Mouse (Mus musculus) liver, embryonic 15.5 days (tissue): ENCODE data around the gene Ralgps1. TPM values are rescaled to one million over a fixed set of nuclear protein-coding genes. Genes with fewer than 3 reads are reported as not detected.

Source experiments
- ATAC-seq: fragments of 200-750 bp; cut with Nextera tagmentation; 2 replicates; pipeline ENCODE4 v1.8.0; 2017; ENCODE audit warnings: moderate number of reproducible peaks, mild to moderate bottlenecking, moderate library complexity; ENCODE audit not compliant: insufficient read depth
- H3K27ac ChIP-seq: fragments of 300-500 bp; sonication (generic); replicated peaks from 2 replicates; pipeline ENCODE4 v1.5.1; 2015; ENCODE audit warnings: mild to moderate bottlenecking, inconsistent platforms
- H3K27me3 ChIP-seq: fragments of 300-500 bp; sonication (generic); 2 replicates; pipeline ENCODE4 v1.6.1; 2015; ENCODE audit warnings: mild to moderate bottlenecking, inconsistent platforms
- H3K36me3 ChIP-seq: fragments of 300-500 bp; sonication (generic); replicated peaks from 2 replicates; pipeline ENCODE4 v1.6.1; 2015; ENCODE audit warnings: moderate library complexity, mild to moderate bottlenecking, inconsistent platforms
- H3K4me1 ChIP-seq: fragments of 300-500 bp; sonication (generic); replicated peaks from 2 replicates; pipeline ENCODE4 v1.6.1; 2015; ENCODE audit warnings: inconsistent platforms
- H3K4me2 ChIP-seq: fragments of 300-500 bp; sonication (generic); 2 replicates; pipeline ENCODE4 v1.6.1; 2015; ENCODE audit warnings: moderate library complexity, mild to moderate bottlenecking, inconsistent platforms
- H3K4me3 ChIP-seq: fragments of 300-500 bp; sonication (generic); replicated peaks from 2 replicates; pipeline ENCODE4 v1.5.1; 2015; ENCODE audit warnings: mild to moderate bottlenecking, inconsistent platforms
- H3K9ac ChIP-seq: fragments of 300-500 bp; sonication (generic); 2 replicates; pipeline ENCODE4 v1.6.1; 2015; ENCODE audit warnings: moderate library complexity, mild to moderate bottlenecking, inconsistent platforms
- H3K9me3 ChIP-seq: fragments of 300-500 bp; sonication (generic); replicated peaks from 2 replicates; pipeline ENCODE4 v1.6.1; 2016; ENCODE audit warnings: inconsistent platforms
- WGBS: fragments of 180-500 bp; shearing (Covaris S2); methylation state at CpG from one replicate; pipeline ENCODE4 v1.1.7; 2015; ENCODE audit warnings: mixed read lengths; ENCODE audit not compliant: insufficient replicate concordance; 5-methylcytosine and 5-hydroxymethylcytosine counted together
- polyA plus RNA-seq: library from polyadenylated mRNA; unstranded; fragments of >200 nt; fragmentation: Nextera tagmentation; extraction: Ambion mirVana; gene quantifications from 2 replicates; pipeline ENCODE4 v1.2.1, GENCODE M21; 2015

The Ralgps1 gene
- polyA plus RNA-seq, 1 experiment from 2014 or later, result 0.90 TPM

DNA sequence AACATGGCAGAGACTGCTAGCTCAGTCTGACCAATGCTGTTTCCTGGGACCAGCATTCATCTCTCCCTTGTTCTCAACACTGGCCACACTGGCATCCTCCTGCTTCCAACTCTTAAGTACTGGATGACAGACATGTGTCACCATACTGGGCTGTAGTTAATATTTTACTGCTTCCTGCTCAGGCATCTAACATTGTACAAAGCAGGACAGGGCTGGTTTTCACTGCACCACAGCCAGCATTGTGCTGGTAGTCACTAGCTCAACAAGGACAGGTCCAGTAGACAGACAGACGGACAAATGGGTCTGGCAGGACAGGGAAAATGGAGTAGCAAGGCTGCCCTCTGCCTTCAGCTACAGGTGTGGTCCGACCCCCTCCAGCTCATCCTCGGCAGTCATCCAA is 10.7 kb downstream of the Ralgps1 start:
- no peak overlapping the region for H3K4me2 ChIP-seq
- H3K27ac ChIP-seq, result no peak overlapping the region
- ATAC-seq, result no peak
- H3K36me3 ChIP-seq, result no peaks in the 10 kb centered on the region
- no peaks in the 10 kb centered on the region for H3K9me3 ChIP-seq
- H3K27me3 ChIP-seq, result no peaks in the 10 kb centered on the region
- H3K4me3 ChIP-seq, result no peak overlapping the region
- WGBS, result 50% methylated on average over 3 of the region's 3 CpGs
- H3K4me1 ChIP-seq, result peaks cover 12% of the 10 kb centered on the region
- H3K9ac ChIP-seq, result no peak overlapping the region

DNA sequence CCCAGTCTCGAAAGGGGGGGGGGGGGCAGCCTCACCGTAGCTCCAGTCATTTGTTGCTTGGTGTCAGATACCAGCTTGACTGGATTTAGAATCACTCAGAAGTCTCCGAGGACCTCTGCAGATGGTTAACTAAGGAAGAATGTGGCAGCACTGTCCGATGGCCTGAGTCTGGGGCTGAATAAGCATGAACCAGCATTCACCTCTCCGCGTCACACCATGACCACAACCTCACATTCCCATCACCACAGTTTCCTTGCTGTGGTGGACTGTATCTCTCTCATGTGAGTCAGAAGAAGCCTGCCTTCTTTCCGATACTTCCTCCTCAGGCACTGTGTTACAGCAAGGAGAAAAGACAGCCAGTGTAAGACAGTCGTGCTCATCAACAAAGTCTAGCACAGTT is 12.1 kb downstream of the Ralgps1 start:
- H3K27ac ChIP-seq, result no peak overlapping the region
- no peaks in the 10 kb centered on the region for H3K27me3 ChIP-seq
- H3K4me3 ChIP-seq, result no peak overlapping the region
- no peak for ATAC-seq
- WGBS, result 24% methylated on average over 8 of the region's 8 CpGs
- no peaks in the 10 kb centered on the region for H3K9me3 ChIP-seq
- no peaks in the 10 kb centered on the region for H3K36me3 ChIP-seq
- H3K4me1 ChIP-seq, result peaks cover 9% of the 10 kb centered on the region
- no peak overlapping the region for H3K9ac ChIP-seq
- H3K4me2 ChIP-seq, result no peak overlapping the region

DNA sequence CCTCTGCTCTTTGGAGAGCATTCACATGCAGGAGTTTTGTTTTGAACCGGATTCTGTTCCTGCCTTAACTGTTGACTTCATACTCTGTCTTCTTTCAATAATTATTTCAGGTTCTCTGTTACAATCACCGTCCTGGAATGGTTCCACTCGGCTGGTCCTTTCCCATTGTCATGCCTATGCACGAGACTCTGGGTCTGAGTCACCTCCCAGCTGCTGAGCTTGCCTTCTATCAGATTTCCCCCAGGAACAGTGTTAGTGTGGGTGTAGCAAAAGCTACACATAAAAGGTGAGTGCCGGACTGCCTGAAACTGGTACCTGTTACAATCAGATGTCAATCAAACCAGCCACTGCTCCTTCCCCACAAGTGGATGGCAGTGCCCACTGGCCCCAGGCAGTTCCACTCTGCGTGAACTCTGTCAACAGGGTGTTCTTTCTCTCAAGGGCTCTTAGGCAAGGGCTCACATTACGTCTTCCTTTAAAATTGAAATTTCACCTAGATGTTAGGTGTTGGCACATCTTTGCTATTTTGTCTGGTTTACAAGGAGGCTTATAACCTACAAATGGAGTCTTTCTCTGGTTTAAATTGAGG is 13.9 kb downstream of the Ralgps1 start:
- no peaks in the 10 kb centered on the region for H3K27me3 ChIP-seq
- no peaks in the 10 kb centered on the region for H3K36me3 ChIP-seq
- no peak overlapping the region for H3K4me3 ChIP-seq
- no peaks in the 10 kb centered on the region for H3K9me3 ChIP-seq
- no peak for ATAC-seq
- WGBS, result 64% methylated on average over 7 of the region's 7 CpGs
- no peak overlapping the region for H3K27ac ChIP-seq
- no peak overlapping the region for H3K9ac ChIP-seq
- H3K4me1 ChIP-seq, result peaks cover 13% of the 10 kb centered on the region
- no peak overlapping the region for H3K4me2 ChIP-seq

DNA sequence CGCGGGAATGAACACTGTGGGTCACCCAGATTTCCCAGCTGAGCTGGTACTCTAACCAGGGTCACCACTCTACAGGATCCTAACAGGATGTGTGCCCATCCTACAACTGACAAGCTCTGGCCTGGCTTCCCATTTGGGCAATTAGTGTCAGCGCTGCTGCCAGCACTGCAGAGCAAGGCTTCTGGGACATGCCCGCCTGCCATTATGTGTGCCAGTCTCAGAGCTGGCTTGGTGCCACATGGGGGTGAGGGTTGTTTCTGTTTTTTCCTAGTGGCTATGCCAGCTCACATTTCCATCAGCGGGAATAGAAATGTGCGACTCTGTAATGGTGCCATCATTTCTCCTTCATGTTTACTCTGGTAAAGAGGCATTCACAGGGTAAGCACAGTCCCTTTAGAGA is 15.7 kb downstream of the Ralgps1 start:
- ATAC-seq, result no peak
- Histone ChIP-seq H3K27me3 (no peaks in the 10 kb centered on the region), H3K4me3 (no peak overlapping the region), H3K4me1 (peaks cover 4% of the 10 kb centered on the region; the same call in 1 of the 2 replicates), H3K27ac (no peak overlapping the region), H3K36me3 (no peaks in the 10 kb centered on the region), H3K9ac (no peak overlapping the region), H3K9me3 (no peaks in the 10 kb centered on the region), H3K4me2 (no peak overlapping the region)
- 79% methylated on average over 6 of the region's 6 CpGs for WGBS

DNA sequence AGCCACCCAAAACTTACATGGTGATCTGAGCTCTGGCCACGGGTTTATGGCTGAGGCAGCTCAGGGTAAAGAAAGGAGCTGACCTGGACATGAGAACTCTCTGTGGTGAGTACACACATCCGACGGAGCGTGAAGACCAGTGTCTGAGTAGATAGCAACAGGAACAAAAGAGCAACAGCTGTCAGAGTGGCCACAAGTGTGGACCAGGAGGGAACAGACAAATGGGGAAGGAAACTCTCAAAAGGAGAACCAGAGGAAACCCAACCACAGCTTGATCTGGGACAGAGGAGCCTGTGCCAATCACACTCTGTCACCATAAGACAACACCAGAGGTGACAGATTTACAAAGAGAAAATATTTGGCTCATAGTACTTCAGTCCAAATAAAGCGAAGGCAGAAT is 17.9 kb downstream of the Ralgps1 start:
- WGBS, result 8% methylated on average over 5 of the region's 5 CpGs
- no peak for ATAC-seq

DNA sequence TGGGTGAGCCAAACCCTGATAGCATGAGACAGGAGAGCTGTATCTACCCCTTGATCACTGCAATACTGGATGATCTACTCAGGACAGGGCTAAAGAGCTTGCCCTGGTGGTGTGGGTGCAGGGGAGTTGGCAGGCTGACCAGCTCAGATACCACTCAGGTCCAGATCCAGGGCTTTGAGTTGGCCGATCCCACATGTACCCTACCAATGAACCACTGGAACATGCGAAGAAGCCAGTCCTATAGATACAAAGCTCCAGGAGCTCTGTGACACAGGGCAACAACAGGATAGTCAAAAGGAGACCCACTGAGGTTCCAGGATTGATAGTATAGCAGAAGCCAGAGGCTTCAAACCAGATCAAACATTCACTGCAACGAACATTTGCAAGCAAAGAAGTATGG is 19.8 kb downstream of the Ralgps1 start:
- no peaks in the 10 kb centered on the region for H3K36me3 ChIP-seq
- ATAC-seq, result no peak
- no peak overlapping the region for H3K27ac ChIP-seq
- peaks cover 4% of the 10 kb centered on the region; the same call in 1 of the 2 replicates for H3K4me1 ChIP-seq
- no peak overlapping the region for H3K4me3 ChIP-seq
- H3K27me3 ChIP-seq, result no peaks in the 10 kb centered on the region
- H3K9me3 ChIP-seq, result no peaks in the 10 kb centered on the region
- H3K9ac ChIP-seq, result no peak overlapping the region
- 67% methylated on average over 3 of the region's 3 CpGs for WGBS
- no peak overlapping the region for H3K4me2 ChIP-seq

More for the DNA sequence above, 17.9 kb downstream of the Ralgps1 start:
- no peak overlapping the region for H3K27ac ChIP-seq
- no peaks in the 10 kb centered on the region for H3K27me3 ChIP-seq
- no peaks in the 10 kb centered on the region for H3K9me3 ChIP-seq
- no peak overlapping the region for H3K4me3 ChIP-seq
- no peak overlapping the region for H3K9ac ChIP-seq
- H3K36me3 ChIP-seq, result no peaks in the 10 kb centered on the region
- H3K4me1 ChIP-seq, result peaks cover 4% of the 10 kb centered on the region; the same call in 1 of the 2 replicates
- H3K4me2 ChIP-seq, result no peak overlapping the region; the same call in 1 of the 2 replicates

DNA sequence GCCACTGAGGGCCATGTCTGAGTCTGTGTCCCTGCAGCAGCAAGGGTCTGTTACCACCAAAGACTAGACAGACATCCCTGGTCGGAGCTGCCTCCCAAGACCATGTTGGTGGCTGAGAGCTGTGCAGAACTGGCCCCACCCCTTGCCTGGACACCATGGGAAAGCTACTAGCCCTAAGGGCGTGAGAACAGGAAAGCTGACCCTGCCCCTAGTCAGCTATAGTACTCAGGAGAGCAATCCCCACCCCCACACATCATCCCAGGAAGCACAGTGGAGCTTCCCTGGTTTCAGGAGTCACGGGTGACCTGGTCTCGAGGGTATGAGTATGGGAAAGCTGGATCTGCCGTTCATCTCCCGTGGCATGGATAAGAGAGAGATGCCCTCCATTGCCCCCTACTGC is 20.4 kb downstream of the Ralgps1 start:
- no peak overlapping the region for H3K4me2 ChIP-seq
- H3K4me1 ChIP-seq, result peaks cover 4% of the 10 kb centered on the region; the same call in 1 of the 2 replicates
- no peaks in the 10 kb centered on the region for H3K9me3 ChIP-seq
- H3K4me3 ChIP-seq, result no peak overlapping the region
- no peaks in the 10 kb centered on the region for H3K36me3 ChIP-seq
- no peak overlapping the region for H3K9ac ChIP-seq
- no peaks in the 10 kb centered on the region for H3K27me3 ChIP-seq
- WGBS, result 65% methylated on average over 6 of the region's 6 CpGs
- H3K27ac ChIP-seq, result no peak overlapping the region
- ATAC-seq, result no peak

DNA sequence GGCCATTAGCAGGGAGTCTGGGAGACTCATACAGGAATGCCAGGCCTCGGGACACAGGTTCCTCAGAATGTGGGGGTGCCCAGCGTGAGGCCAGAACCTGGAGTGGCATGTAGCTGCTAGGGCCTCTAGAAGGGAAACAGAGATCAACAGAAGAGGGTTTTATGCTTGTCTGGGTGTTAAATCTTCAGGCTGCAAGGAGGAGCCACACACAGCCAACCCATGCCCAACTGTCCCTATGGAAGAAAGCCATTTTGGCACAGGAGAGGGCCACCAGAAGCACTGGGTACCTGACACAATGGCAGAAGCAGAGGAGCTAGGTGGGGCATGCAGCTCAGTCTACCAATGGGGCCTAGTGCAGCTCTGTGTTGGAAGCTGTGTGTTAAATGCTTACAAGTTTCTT is 21.7 kb downstream of the Ralgps1 start:
- no peaks in the 10 kb centered on the region for H3K27me3 ChIP-seq
- H3K4me3 ChIP-seq, result no peak overlapping the region
- no peak overlapping the region for H3K4me2 ChIP-seq
- peaks cover 4% of the 10 kb centered on the region; the same call in 1 of the 2 replicates for H3K4me1 ChIP-seq
- H3K27ac ChIP-seq, result no peak overlapping the region
- H3K36me3 ChIP-seq, result no peaks in the 10 kb centered on the region
- WGBS, result 32% methylated on average over 2 of the region's 2 CpGs
- no peak overlapping the region for H3K9ac ChIP-seq
- no peaks in the 10 kb centered on the region for H3K9me3 ChIP-seq
- no peak for ATAC-seq

DNA sequence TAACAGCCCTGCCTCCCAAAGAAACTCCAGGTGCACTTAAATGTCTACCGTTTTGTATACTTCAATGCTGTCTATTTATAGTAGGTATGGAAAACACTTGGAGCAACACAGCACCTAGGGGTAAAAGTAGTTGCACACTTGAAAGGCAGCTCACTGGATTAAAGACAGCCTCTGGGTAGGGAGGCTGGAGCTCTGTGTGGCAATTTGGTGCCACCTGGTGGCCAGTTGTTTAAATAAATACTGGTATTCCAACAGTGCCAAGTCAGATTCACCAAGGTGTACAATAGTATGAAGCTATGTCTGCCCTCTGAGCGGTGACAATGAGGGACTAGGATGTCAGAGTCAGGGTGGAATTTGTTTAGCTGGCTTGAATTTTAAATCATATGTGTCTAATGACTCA is 22.2 kb downstream of the Ralgps1 start:
- H3K9me3 ChIP-seq, result no peaks in the 10 kb centered on the region
- H3K4me3 ChIP-seq, result no peak overlapping the region
- H3K36me3 ChIP-seq, result no peaks in the 10 kb centered on the region
- no peak overlapping the region for H3K4me2 ChIP-seq
- no peak for ATAC-seq
- H3K27ac ChIP-seq, result no peak overlapping the region
- peaks cover 4% of the 10 kb centered on the region; the same call in 1 of the 2 replicates for H3K4me1 ChIP-seq
- H3K9ac ChIP-seq, result no peak overlapping the region
- WGBS, result 8% methylated on average over 2 of the region's 2 CpGs
- H3K27me3 ChIP-seq, result no peaks in the 10 kb centered on the region

DNA sequence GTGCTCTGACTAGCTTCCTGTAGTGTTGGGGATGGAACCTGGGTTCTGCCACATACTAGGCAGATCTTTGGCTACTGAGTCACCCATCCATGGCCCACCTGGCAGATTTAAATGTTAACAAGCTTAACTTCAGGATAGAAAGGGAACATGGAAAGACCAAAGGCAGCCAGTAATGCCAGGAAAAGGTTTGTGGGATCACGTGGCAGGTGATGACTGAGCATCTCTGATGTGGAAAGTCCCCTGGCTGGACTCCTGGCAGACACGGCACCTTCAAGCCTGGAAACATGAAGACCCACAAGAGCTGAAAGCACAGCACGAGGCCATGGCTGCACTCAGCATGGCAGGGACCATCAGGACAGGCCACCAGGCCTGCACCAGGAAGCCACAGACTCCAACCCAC is 23.0 kb downstream of the Ralgps1 start:
- ATAC-seq, result no peak

DNA sequence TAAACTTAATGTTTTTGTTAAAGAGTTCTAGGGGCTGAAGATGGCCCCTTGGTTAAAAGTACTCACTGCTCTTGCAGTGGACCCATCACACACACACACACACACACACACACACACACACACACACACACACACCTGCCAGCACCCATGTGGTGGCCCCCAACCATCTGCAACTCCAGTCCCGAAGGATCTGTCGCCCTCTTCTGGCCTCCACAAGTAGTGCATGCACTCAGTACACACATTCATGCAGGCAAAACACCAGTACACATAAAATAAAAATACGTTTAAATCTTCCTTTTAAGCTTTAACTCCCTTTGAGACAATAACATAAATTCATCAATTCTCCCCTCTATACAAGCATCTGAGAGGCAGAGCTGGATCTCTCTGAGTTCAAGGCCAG is 23.7 kb downstream of the Ralgps1 start:
- H3K9ac ChIP-seq, result no peak overlapping the region
- 20% methylated on average over 3 of the region's 3 CpGs for WGBS
- ATAC-seq, result no peak

More for the DNA sequence above, 23.0 kb downstream of the Ralgps1 start:
- H3K9me3 ChIP-seq, result no peaks in the 10 kb centered on the region
- H3K27me3 ChIP-seq, result no peaks in the 10 kb centered on the region
- H3K4me3 ChIP-seq, result no peak overlapping the region
- no peak overlapping the region for H3K4me2 ChIP-seq
- WGBS, result 61% methylated on average over 3 of the region's 3 CpGs
- H3K36me3 ChIP-seq, result no peaks in the 10 kb centered on the region
- no peaks in the 10 kb centered on the region for H3K4me1 ChIP-seq
- no peak overlapping the region for H3K27ac ChIP-seq
- no peak overlapping the region for H3K9ac ChIP-seq

DNA sequence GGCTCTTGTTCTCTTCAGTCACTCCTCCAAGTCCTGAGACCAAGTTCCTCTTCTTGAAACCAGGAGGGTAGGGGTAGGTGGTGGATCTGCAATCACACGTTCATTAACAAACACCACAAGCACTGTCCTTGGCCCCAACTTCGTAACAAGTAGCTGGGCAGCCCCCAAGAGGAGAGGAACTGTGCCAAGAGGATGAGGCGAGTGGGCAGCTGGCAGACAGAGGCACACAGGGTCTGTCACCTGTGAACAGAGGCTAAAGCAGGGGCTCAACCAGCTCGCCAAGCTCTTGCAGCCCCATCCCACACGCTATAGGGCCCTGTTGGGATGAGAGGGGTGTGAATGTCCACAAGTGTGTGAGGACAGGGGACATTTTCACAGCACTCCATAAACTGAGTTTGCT is 24.5 kb downstream of the Ralgps1 start:
- Histone ChIP-seq H3K9ac (no peak overlapping the region), H3K27me3 (no peaks in the 10 kb centered on the region), H3K27ac (no peak overlapping the region), H3K36me3 (no peaks in the 10 kb centered on the region), H3K9me3 (no peaks in the 10 kb centered on the region), H3K4me2 (no peak overlapping the region), H3K4me1 (no peaks in the 10 kb centered on the region), H3K4me3 (no peak overlapping the region)
- WGBS, result 46% methylated on average over 5 of the region's 5 CpGs
- no peak for ATAC-seq

More for the DNA sequence above, 23.7 kb downstream of the Ralgps1 start:
- H3K4me3 ChIP-seq, result no peak overlapping the region
- H3K36me3 ChIP-seq, result no peaks in the 10 kb centered on the region
- H3K27me3 ChIP-seq, result no peaks in the 10 kb centered on the region
- H3K9me3 ChIP-seq, result no peaks in the 10 kb centered on the region
- no peak overlapping the region for H3K27ac ChIP-seq
- no peaks in the 10 kb centered on the region for H3K4me1 ChIP-seq
- no peak overlapping the region for H3K4me2 ChIP-seq
